Mouse (Mus musculus) CH12.LX (cell line): ENCODE results near the gene Olfr924. TPM values are rescaled to one million over a fixed set of nuclear protein-coding genes. Genes with fewer than 3 reads are reported as not detected.

Source experiments
- DNase-seq: peaks from one replicate; pipeline ENCODE4 v3.0.0-alpha.2; 2013; ENCODE audit errors: extremely low read depth
- H3K27ac ChIP-seq: 2 replicates; pipeline ENCODE4 v1.5.1; 2012; ENCODE audit warnings: low read depth, mild to moderate bottlenecking, control low read depth, moderate library complexity; ENCODE audit not compliant: insufficient read depth
- H3K27me3 ChIP-seq: replicated peaks from 2 replicates; pipeline ENCODE3; 2012; ENCODE audit warnings: inconsistent platforms
- H3K36me3 ChIP-seq, 2 experiments: replicated peaks in 1 of 2; 2 replicates each; pipeline versions ENCODE3 to v1.6.1; 2012; ENCODE audit warnings: inconsistent platforms in 1 of 2, low read length in 1 of 2, mild to moderate bottlenecking in 1 of 2, mixed read lengths in 1 of 2, moderate library complexity in 1 of 2; ENCODE audit not compliant: control insufficient read depth in 1 of 2, insufficient read depth in 1 of 2
- H3K4me1 ChIP-seq, 2 experiments: 2 replicates each; pipeline ENCODE4 v1.6.1; 2012; ENCODE audit warnings: inconsistent platforms in 1 of 2, moderate library complexity in 1 of 2; ENCODE audit not compliant: insufficient read depth in 2 of 2, control insufficient read depth in 1 of 2
- H3K4me2 ChIP-seq: 2 replicates; pipeline ENCODE4 v1.6.1; 2012; ENCODE audit warnings: low read depth, mild to moderate bottlenecking, control low read depth; ENCODE audit not compliant: poor library complexity, insufficient read depth, severe bottlenecking
- H3K4me3 ChIP-seq, 3 experiments: fragments of 150-350 bp in 1 of 3; sonication (generic) in 1 of 3; replicated peaks in 1 of 3; 2 replicates each; pipeline versions ENCODE3 to v1.5.1; 2011 to 2012; ENCODE audit warnings: low read depth in 2 of 3, low read length in 2 of 3, mild to moderate bottlenecking in 2 of 3, moderate library complexity in 2 of 3, control low read depth in 1 of 3, improper control_type of control experiment in 1 of 3, inconsistent platforms in 1 of 3, mixed read lengths in 1 of 3; ENCODE audit not compliant: poor library complexity in 1 of 3
- H3K79me2 ChIP-seq: replicated peaks from 2 replicates; pipeline ENCODE4 v1.6.1; 2012; ENCODE audit warnings: mild to moderate bottlenecking, moderate library complexity; ENCODE audit not compliant: control insufficient read depth, poor library complexity, insufficient read depth, severe bottlenecking; ENCODE audit errors: extremely low read depth
- H3K9ac ChIP-seq: 2 replicates; pipeline ENCODE4 v1.6.1; 2012; ENCODE audit warnings: low read depth, mild to moderate bottlenecking, control low read depth, moderate library complexity; ENCODE audit not compliant: insufficient read depth
- H3K9me3 ChIP-seq: replicated peaks from 2 replicates; pipeline ENCODE3; 2012; ENCODE audit warnings: low read length, inconsistent platforms, mixed read lengths
- CHD2 ChIP-seq: IDR thresholded peaks from 2 replicates; pipeline ENCODE4 v1.6.1; 2011; ENCODE audit warnings: low read length, improper control_type of control experiment
- CTCF ChIP-seq, 2 experiments: IDR thresholded peaks in 1 of 2; conservative IDR thresholded peaks in 1 of 2; 2 replicates each; pipeline ENCODE4 v1.5.1; 2011 to 2012; ENCODE audit warnings: low read depth in 2 of 2, low read length in 2 of 2, improper control_type of control experiment in 1 of 2, inconsistent platforms in 1 of 2, mild to moderate bottlenecking in 1 of 2, moderate library complexity in 1 of 2
- GABPA ChIP-seq: IDR thresholded peaks from 2 replicates; pipeline ENCODE4 v1.6.1; 2012; ENCODE audit warnings: low read depth, low read length, improper control_type of control experiment, inconsistent platforms; ENCODE audit not compliant: insufficient replicate concordance
- IRF4 ChIP-seq: IDR thresholded peaks from 2 replicates; pipeline ENCODE4 v1.6.1; 2014; ENCODE audit warnings: low read depth, mild to moderate bottlenecking, inconsistent platforms, low read length, improper control_type of control experiment
- MAZ ChIP-seq: IDR thresholded peaks from 2 replicates; pipeline ENCODE4 v1.6.1; 2012; ENCODE audit warnings: low read depth, mild to moderate bottlenecking, inconsistent platforms, low read length, improper control_type of control experiment, moderate library complexity
- POLR2A ChIP-seq: IDR thresholded peaks from 2 replicates; pipeline ENCODE4 v1.6.1; 2011; ENCODE audit warnings: low read depth, mild to moderate bottlenecking, improper control_type of control experiment, low read length
- RAD21 ChIP-seq: IDR thresholded peaks from 2 replicates; pipeline ENCODE4 v1.6.1; 2011; ENCODE audit warnings: low read depth, mild to moderate bottlenecking, low read length, improper control_type of control experiment, moderate library complexity
- SIN3A ChIP-seq: IDR thresholded peaks from 2 replicates; pipeline ENCODE4 v1.6.1; 2012; ENCODE audit warnings: low read length, improper control_type of control experiment, inconsistent platforms
- ZNF384 ChIP-seq: IDR thresholded peaks from 2 replicates; pipeline ENCODE4 v1.6.1; 2012; ENCODE audit warnings: low read depth, low read length, improper control_type of control experiment, inconsistent platforms
- dilution Hi-C: fragments of 300-500 bp; cut with MboI; formaldehyde crosslinking; loops from 2 replicates; pipeline ENCODE4 v1.14.3; 2020; ENCODE audit warnings: low sequenced_read_pairs; ENCODE audit not compliant: extremely low pct_unique_long_range_greater_than_20kb, extremely low pct_ligation_motif_present
- in situ Hi-C: fragments of 300-500 bp; cut with MboI; formaldehyde crosslinking; loops from 3 replicates; pipeline ENCODE4 v1.14.3; 2019; ENCODE audit warnings: low sequenced_read_pairs, low pct_ligation_motif_present, low pct_unique_long_range_greater_than_20kb, mixed read lengths
- polyA plus RNA-seq: library from polyadenylated mRNA; unstranded; fragments of >175 nt; gene quantifications from 2 replicates; pipeline ENCODE4 v1.2.1, GENCODE M21; 2012; ENCODE audit warnings: low read depth; ENCODE audit not compliant: insufficient read length
- total RNA-seq, 2 experiments: library from RNA; depleted of rRNA; stranded (reverse); fragments of 300-350 nt in 1 of 2; fragments of >200 nt in 1 of 2; gene quantifications; 2 replicates each; pipeline ENCODE4 v1.2.3; 2012 to 2014

The Olfr924 gene
- total RNA-seq (2012; rRNA removed) (not detected in 2 replicates), total RNA-seq (2014; rRNA removed) (not detected in 2 replicates), polyA plus RNA-seq (not detected in 2 replicates)

GRCm38 (mm10) chr9:38844149-38844548 is at the start of gene Olfr924:
Olfr924 (plus strand) TSS chr9:38844449.
- Histone ChIP-seq H3K9ac (no peak within 1 kb of the TSS), H3K9me3 (no peaks in the 10 kb centered on the region), H3K27ac (no peak within 1 kb of the TSS), H3K36me3 (no peaks in the 10 kb centered on the region), H3K79me2 (no peaks in the 10 kb centered on the region), H3K4me3 (no peak within 1 kb of the TSS), H3K27me3 (no peaks in the 10 kb centered on the region), H3K4me2 (no peak within 1 kb of the TSS), H3K4me1 (no peaks in the 10 kb centered on the region)
- in situ Hi-C loops = no loop called here
- dilution Hi-C loops = no loop called here
- no peak for DNase-seq
- TF ChIP-seq POLR2A = no peak
- no peak for TF ChIP-seq ZNF384
- TF ChIP-seq SIN3A = no peak

GRCm38 (mm10) chr9:38805696-38806095 is 38.6 kb upstream of the Olfr924 start:
- H3K9me3 ChIP-seq = no peaks in the 10 kb centered on the region
- no peak overlapping the region for H3K4me2 ChIP-seq
- H3K27ac ChIP-seq = no peak overlapping the region
- TF ChIP-seq CTCF (conservative IDR thresholded peaks at IDR 0.05 in 1 of 2, IDR thresholded peaks at IDR 0.05 in 1 of 2; ENCODE audit: low read depth in 2 of 2, low read length in 2 of 2) (0 out of 4 replicates have a peak, but pooled peaks of 1 of the 2 experiments have one; percentile 1), RAD21 (peak; percentile 24), IRF4 (no peak)
- no peaks in the 10 kb centered on the region for H3K79me2 ChIP-seq
- dilution Hi-C loops (no loop called here), in situ Hi-C loops (no loop called here)
- no peak overlapping the region for H3K9ac ChIP-seq
- H3K27me3 ChIP-seq = no peaks in the 10 kb centered on the region
- no peaks in the 10 kb centered on the region for H3K36me3 ChIP-seq
- H3K4me3 ChIP-seq = no peak overlapping the region
- no peaks in the 10 kb centered on the region for H3K4me1 ChIP-seq
- DNase-seq = peak; percentile 11

- no peaks in the 10 kb centered on the region for H3K27me3 ChIP-seq
- no peaks in the 10 kb centered on the region for H3K9me3 ChIP-seq
- DNase-seq = no peak
- in situ Hi-C loops = no loop called here
- TF ChIP-seq GABPA (no peak), CHD2 (no peak), MAZ (no peak)
- H3K4me3 ChIP-seq = no peak within 1 kb of the TSS
- dilution Hi-C loops = no loop called here
- H3K9ac ChIP-seq = no peak within 1 kb of the TSS
- no peak within 1 kb of the TSS for H3K4me2 ChIP-seq
- no peak within 1 kb of the TSS for H3K27ac ChIP-seq
- H3K36me3 ChIP-seq = no peaks in the 10 kb centered on the region
- H3K79me2 ChIP-seq = no peaks in the 10 kb centered on the region
- no peaks in the 10 kb centered on the region for H3K4me1 ChIP-seq
Measured at GRCm38 (mm10) chr9:38814314-38814713, 29.9 kb upstream of the Olfr924 start, which contains the start of gene Olfr922. Olfr922 (plus strand) TSS chr9:38814614.
